Mouse (Mus musculus): Measurements from ENCODE around the gene Fbxl3.
A peak's percentile ranks its signal among the peaks of the same experiment; 100 is the strongest.

Fbxl3 gene

DNA sequence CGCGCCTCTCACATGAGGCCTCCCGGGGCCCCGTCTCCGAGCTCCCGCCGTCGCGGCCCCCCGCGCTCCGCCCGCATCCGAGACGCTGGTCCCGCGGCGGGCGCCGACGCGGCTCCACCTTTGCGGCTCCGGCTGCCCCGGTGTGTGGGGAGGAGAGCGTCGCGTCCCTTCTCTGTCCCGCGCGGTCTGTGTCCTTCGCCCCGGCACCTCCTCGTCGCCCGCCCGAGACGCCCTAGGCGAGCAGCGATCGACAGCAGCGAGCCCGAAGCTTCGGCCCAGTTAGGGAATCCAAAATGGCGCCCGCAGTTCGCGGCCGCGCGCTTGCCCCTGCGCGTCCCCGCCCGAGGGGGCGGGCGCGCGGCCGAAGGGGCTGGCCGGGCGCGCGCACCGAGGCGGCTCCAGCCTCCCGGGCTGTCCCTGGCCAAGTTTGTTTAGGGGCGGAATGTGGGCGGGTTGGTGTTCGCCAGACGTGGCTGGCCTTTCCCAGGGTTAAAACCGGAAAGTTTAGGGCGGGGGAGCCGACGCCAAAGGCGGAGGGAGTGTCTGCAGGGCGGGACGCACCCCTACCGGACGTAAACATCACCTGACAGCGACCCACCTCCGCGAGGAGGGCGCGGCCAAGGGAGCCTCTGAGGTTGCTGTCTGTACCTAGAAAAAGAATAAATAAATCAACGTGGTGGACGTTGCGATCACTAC, at the start of gene Fbxl3:
TSS of gene Fbxl3 (minus strand) at position 329 of the 696 bp plus-strand sequence.
- peak; percentile 97 for DNase-seq

- DNase-seq = peak; percentile 68
Observed at GRCm38 (mm10) chr14:103131991-103132390, 32.6 kb upstream of the Fbxl3 start.

DNA sequence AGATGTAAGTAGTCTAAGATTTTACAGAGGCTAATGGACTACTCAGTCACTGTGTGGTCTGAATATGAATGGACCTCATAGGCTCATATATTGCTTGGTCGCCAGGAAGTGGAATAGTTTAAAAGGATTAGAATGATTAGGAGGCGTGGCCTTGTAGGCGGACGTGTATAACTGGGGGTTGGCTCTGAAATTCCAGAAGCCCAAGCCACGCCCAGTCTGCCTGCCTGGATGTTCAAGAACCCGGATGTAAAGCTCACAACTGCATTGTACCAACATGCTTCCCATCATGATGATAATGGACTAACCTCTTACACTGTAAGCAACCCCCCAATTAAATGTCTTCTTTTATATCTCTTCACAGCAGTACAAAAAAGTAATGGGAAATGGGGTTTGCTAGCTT, 26.4 kb upstream of the Fbxl3 start:
- DNase-seq = no peak

DNA sequence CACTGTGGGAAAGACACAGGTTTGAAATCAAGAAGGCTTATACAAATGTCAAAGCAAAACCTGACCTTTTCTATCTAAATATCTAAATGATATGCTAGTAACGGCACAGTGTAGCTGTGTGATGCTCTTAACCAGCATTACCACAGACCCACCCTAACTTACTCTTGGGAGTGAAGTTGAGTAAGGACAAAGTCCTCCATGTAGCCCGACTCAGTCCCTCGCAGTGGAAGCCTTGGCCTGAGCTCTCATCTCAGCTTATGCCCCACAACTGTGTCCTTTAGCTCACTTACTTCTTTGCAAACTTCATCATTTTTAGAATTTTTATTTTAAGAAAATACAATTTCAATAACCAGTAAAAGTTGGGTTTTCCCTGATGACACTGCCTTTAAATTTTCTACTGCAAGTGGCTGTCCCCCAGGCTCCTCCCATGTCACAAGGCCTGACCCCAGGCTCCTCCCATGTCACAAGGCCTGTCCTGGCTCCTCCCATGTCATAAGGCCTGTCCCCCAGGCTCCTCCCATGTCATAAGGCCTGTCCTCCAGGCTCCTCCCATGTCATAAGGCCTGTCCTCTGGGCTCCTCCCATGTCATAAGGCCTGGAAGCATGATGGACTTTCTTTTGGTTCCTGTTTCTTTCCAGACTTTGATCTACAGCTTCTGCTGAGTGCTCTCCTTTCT, 15.8 kb upstream of the Fbxl3 start:
- no peak for DNase-seq

- DNase-seq = peak; percentile 82
Observed at GRCm38 (mm10) chr14:103112606-103113363, 13.4 kb upstream of the Fbxl3 start.

DNA sequence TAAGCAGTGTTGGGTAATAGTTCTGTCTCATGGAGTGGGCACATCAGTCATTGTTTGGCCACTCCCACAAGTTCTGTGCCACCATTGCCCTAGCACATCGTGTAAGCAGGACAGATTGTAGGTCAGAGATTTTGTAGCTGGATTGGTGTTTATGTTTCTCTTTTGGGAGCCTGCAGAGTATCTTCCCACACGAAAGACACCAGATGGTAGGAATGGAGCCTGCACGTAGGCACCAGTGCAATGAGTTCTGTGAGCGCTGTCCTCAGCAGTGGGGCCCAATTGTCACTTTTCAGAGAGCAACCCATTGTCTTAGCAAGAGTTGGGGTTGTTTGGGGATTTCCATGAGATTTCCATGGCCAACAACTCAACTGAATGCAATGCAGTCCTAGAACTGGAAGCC, 10.6 kb upstream of the Fbxl3 start:
- DNase-seq = no peak

DNA sequence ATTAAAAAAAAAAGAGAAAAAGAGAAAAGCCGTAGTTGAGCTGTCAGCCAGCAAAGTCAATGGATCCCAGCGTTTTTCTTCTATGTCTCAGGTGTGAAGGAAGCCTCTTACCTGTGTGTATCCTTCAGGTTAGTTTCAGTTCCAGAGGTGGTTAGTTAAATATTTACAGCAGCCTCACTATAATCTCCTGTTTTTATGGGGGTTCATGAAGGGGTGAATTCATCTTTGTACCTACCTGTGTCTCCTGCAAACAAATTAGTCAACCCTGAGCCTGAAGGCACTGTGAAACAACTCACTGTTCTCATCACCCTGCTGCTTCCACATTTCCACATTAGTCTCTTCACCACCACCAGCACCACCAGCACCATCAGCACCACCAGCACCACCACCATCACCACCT, 6.9 kb upstream of the Fbxl3 start:
- no peak for DNase-seq

DNA sequence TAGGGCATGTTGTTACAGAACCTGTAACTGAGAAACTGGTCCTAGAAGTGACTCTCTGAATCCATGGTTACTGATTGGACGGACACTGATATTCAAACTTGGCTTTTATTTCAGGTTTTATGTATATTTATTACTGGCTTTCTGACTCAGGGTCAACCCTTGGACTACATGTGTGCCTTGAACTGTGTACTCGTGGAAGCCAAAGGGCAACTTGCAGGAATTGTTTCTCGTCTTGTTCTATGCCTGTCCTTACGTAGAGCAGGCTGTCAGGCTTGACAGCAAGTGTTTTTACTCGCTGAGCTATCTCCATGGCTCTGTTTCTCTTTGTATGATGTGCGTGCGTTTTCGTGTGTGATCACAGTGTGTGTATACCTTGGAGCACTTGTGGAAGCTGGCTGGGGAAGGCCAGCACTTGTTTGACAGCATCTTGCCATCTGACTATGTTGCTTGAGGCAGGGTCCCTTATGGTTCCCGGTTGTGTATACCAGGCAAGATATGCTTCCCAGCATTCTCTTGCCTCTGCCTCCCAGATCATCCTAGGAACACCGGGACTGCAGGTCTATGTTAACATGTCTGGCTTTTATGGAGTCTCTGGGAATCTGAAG, 3.5 kb upstream of the Fbxl3 start:
- peak; percentile 69 for DNase-seq

GRCm38 (mm10) chr14:103102246-103102645, 2.9 kb upstream of the Fbxl3 start:
- DNase-seq = peak; percentile 86

- no peak for DNase-seq
Observed at GRCm38 (mm10) chr14:103101171-103101570, 1.8 kb upstream of the Fbxl3 start.

DNA sequence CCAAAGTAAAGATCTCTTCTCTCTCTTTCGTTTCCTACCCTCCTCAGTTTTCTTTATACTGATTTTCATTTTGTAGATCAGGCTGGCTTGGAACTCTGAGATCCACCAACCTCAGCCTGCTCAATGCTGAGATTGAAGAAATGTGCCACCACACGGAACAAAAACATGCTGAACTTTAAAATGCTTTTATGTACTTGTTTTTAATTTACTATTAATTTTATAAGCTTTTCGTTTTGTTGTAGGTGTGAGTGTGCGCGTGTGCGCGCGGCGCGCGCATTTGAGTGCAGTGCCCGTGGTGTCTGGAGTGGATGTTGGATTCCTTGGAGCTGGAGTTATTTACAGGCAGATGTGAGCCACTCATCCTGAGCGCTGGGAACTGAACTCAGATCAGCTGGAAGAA, 930 bp upstream of the Fbxl3 start:
- no peak for DNase-seq

- peak; percentile 87 for DNase-seq
Observed at GRCm38 (mm10) chr14:103098587-103099235, 655 bp downstream of the Fbxl3 start.

- DNase-seq = no peak
Observed at GRCm38 (mm10) chr14:103098213-103098586, 1.2 kb downstream of the Fbxl3 start.

DNA sequence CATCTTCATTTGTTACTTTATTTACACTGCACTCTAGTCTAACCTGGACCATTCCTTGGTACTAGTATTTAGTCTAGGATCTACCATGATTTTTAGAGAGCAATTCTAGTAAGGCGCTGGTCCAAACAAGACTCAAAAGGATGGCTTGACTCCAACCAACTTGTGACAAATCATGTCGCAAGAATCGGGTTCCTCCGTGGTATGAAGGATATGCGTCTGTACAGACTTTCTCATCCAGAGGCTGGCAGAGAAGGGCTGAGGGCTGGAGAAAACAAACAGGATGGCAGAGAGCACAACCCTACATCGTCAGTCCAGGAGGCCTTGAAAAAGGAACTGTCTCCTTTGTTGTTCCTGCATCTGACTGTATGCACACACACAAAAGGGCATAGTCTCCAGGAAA, 2.7 kb downstream of the Fbxl3 start:
- DNase-seq = no peak

- DNase-seq = no peak
Observed at GRCm38 (mm10) chr14:103095826-103096225, 3.5 kb downstream of the Fbxl3 start.

- no peak for DNase-seq
Observed at GRCm38 (mm10) chr14:103095036-103095435, 4.3 kb downstream of the Fbxl3 start.

DNA sequence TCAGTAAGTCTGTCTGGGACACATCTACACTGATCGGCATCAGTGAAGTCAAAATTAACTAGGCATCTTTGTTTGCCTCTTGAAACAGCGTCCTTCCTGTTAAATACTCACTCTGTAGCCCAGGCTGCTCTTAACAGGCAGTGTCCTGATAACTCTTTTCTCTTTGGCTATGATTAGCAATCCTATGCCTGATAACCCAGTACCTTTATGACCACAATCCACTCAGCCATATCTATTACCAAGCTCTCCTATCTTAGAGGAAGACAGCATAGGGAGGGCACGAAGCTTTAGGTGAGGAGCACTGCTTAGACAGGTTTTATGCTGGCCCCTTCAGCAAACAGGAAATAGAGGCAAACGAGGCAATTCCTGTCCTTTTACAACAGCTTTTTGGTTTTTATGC, 5.7 kb downstream of the Fbxl3 start:
- no peak for DNase-seq

DNA sequence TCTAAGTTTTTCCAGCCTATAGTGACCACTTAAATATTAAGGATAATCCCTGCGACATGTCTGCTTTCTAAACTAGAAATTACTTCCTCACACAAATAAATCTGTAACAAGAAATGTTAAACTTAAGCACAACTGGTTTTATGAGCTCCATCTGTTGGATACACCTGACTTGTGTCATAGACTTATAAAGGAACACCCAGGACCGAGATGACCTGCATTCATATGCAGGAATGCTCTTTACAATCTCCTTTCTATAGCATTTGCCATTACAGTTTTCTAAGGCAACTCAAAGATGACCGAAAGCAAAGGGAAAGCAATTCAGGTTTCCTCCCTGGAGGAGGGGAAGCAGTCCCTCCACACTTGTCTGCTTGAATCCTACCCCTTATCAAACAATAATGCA, 6.1 kb downstream of the Fbxl3 start:
- DNase-seq = no peak

DNA sequence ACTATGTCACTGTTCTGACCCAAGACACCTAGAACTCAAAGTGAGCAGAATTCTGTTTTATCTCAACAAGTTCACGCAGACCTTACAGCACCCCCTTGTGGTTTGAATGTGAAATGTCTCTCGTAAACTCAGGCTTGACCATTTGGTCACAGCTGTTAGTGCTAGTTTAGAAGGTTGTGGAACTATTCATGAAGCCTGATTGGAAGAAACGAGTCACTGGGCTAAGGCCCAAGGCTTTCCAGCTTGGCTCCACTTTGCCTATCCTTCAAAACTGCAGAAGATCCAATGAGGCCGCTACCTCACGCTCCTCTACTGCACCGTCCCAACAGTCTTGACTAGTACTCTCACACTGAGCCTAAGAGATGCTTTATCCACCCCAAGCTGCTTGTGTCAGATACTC, 10.7 kb downstream of the Fbxl3 start:
- peak; percentile 75 for DNase-seq

DNA sequence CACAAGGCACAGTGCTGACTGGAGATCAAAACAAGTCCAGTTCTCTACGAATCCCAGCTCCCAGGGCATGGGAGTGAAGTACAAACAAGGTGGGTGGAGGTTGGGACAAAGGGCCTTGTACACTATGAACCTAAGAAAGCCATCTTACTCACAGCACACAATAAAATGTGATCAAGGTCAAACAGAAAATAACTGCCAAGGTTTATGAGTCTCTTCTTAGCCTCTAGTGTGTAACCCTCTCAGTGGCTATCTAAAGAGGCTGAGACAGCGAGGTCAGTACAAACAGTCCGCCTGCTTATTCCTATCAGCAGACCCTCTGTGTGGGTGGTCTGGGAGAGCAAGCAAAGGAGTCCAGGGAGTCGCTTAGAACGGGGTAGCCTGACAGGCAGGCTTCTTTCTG, 11.5 kb downstream of the Fbxl3 start:
- DNase-seq = no peak

DNA sequence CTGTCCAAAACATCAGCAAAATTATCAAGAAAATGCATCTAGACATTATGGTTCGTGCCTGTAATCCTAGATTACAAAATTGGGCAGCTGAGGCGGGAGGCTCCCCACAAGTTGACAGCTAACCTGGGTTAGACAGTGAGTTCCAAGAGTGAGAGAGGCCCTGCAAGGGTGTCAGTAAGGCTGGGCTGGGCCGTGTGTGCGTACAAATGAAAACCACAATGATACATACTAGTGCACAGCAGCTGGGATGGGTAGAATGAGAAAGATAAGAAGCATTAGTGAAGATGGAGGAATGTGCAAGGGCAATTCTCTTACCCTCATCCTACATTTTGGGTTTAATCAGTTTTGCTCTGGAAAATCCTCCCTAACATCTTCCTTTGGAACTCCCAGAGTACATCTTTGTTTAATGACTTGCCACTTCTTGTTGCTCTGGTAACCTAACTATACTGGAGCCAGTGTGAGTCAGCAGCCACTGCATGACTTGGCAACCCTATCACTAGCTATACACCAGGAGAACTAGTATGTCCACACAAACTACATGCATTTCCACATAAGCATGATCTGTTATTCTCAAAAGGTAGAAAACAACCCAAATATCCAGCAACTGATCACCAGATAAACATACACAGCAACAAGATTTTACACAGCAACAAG, 12.6 kb downstream of the Fbxl3 start:
- no peak for DNase-seq

DNA sequence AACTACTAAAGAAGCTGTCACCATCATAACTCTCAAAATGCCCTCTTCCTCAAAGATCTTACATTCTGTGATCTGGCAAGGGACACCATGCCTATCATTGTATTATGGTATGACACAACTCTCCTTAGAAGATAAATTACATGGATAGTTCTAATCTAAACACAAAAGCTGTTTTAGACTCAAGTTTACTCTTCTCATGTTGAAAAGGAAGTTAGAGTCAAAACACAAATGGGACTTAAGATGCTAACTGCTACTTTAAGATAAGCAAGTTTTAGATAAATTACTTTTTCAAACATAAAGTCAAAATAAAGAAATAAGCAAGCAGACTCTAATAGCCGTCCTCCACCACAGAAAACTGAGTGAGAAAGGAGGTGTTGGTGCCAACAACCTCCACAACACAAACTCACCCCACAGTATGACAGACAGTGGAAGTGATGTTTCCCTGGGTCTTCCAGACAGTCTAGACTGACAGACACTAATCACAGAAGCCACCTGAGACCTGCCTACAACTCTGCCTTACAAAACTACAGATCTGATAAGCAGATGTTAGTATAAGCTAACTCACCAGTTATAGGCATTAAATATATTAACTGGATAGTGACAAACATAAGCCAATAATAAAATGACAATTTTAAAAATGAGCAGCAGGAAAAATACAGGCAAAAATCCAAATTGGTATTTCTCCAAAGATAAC, 13.4 kb downstream of the Fbxl3 start:
- no peak for DNase-seq
